Mouse (Mus musculus): ENCODE results near the gene 4930524B15Rik. TPM values are rescaled to one million over a fixed set of nuclear protein-coding genes. Genes with fewer than 3 reads are reported as not detected.

Gene 4930524B15Rik
- polyA plus RNA-seq (2012; rRNA removed): 0.12 TPM in 1 of 2 replicates, not detected in the other

- no peak for DNase-seq
- no peak for TF ChIP-seq POLR2A (IDR thresholded peaks at IDR 0.05; ENCODE audit: control insufficient read depth, extremely low read depth, insufficient read depth, low read length, poor library complexity)
- no peak for TF ChIP-seq CTCF (IDR thresholded peaks at IDR 0.05; ENCODE audit: borderline replicate concordance, control insufficient read depth, extremely low read depth, insufficient read depth, low read length, poor library complexity)
- WGBS: 92% methylated on average over 49 of the region's 49 CpGs
- Histone ChIP-seq H3K27ac (ENCODE audit: control insufficient read depth, insufficient read depth, low read length) (no peak within 1 kb of the TSS), H3K27me3 (ENCODE audit: control insufficient read depth, insufficient read depth, low read length) (no peaks in the 10 kb centered on the region), H3K4me3 (ENCODE audit: control insufficient read depth, insufficient read depth, low read length) (no peak within 1 kb of the TSS), H3K4me1 (replicated peaks; ENCODE audit: control insufficient read depth, insufficient read depth, low read length) (peaks cover 5% of the 10 kb centered on the region; the same call in 1 of the 2 replicates), H3K36me3 (ENCODE audit: control insufficient read depth, insufficient read depth, low read length) (no peaks in the 10 kb centered on the region)
Measured at GRCm38 (mm10) chr11:31965256-31966134, at the start of gene 4930524B15Rik. Gene 4930524B15Rik, plus strand, starts transcription at chr11:31965592.

GRCm38 (mm10) chr11:31917769-31918168, 47.6 kb upstream of the 4930524B15Rik start:
- 98% methylated on average over 1 of the region's 1 CpGs for WGBS
- DNase-seq: no peak
- no peaks in the 10 kb centered on the region for H3K27me3 ChIP-seq (ENCODE audit: control insufficient read depth, insufficient read depth, low read length)
- H3K27ac ChIP-seq (ENCODE audit: control insufficient read depth, insufficient read depth, low read length): no peak overlapping the region
- H3K36me3 ChIP-seq (ENCODE audit: control insufficient read depth, insufficient read depth, low read length): peaks cover 12% of the 10 kb centered on the region
- H3K4me1 ChIP-seq (replicated peaks; ENCODE audit: control insufficient read depth, insufficient read depth, low read length): no peaks in the 10 kb centered on the region
- TF ChIP-seq POLR2A (IDR thresholded peaks at IDR 0.05; ENCODE audit: control insufficient read depth, extremely low read depth, insufficient read depth, low read length, poor library complexity): no peak
- H3K4me3 ChIP-seq (ENCODE audit: control insufficient read depth, insufficient read depth, low read length): no peak overlapping the region

- Histone ChIP-seq H3K4me1 (replicated peaks; ENCODE audit: control insufficient read depth, insufficient read depth, low read length) (no peaks in the 10 kb centered on the region), H3K36me3 (ENCODE audit: control insufficient read depth, insufficient read depth, low read length) (peaks cover 56% of the 10 kb centered on the region), H3K27ac (ENCODE audit: control insufficient read depth, insufficient read depth, low read length) (no peak overlapping the region), H3K27me3 (ENCODE audit: control insufficient read depth, insufficient read depth, low read length) (no peaks in the 10 kb centered on the region), H3K4me3 (ENCODE audit: control insufficient read depth, insufficient read depth, low read length) (no peak overlapping the region)
- TF ChIP-seq CTCF (IDR thresholded peaks at IDR 0.05; ENCODE audit: borderline replicate concordance, control insufficient read depth, extremely low read depth, insufficient read depth, low read length, poor library complexity) (no peak), POLR2A (IDR thresholded peaks at IDR 0.05; ENCODE audit: control insufficient read depth, extremely low read depth, insufficient read depth, low read length, poor library complexity) (no peak)
- DNase-seq: no peak
- 98% methylated on average over 10 of the region's 10 CpGs for WGBS
Measured at GRCm38 (mm10) chr11:31930051-31930450, 35.3 kb upstream of the 4930524B15Rik start.

DNA sequence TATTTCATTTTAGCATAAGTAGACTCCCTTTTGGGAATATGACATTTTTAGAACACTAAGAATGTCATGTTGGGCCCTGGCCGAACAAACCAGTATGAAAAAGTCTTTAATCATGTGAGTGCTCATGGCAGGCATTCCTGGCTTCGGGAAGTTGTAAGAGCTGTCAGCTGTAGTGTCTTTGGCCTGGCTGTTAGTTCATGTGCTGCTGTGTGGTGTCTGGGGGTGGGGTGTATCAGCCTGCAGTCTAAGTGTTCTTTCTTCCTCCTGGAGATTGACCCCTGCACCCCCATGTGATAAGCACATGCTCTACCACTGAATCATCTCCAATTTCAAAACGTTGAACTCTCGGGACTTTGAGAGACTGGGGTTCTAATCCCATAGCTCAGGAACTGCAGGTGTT, 29.7 kb upstream of the 4930524B15Rik start:
- H3K27ac ChIP-seq (ENCODE audit: control insufficient read depth, insufficient read depth, low read length): no peak overlapping the region
- H3K4me1 ChIP-seq (replicated peaks; ENCODE audit: control insufficient read depth, insufficient read depth, low read length): no peaks in the 10 kb centered on the region
- H3K4me3 ChIP-seq (ENCODE audit: control insufficient read depth, insufficient read depth, low read length): no peak overlapping the region
- H3K27me3 ChIP-seq (ENCODE audit: control insufficient read depth, insufficient read depth, low read length): no peaks in the 10 kb centered on the region
- H3K36me3 ChIP-seq (ENCODE audit: control insufficient read depth, insufficient read depth, low read length): peaks cover 20% of the 10 kb centered on the region
- TF ChIP-seq CTCF (IDR thresholded peaks at IDR 0.05; ENCODE audit: borderline replicate concordance, control insufficient read depth, extremely low read depth, insufficient read depth, low read length, poor library complexity) (no peak), POLR2A (IDR thresholded peaks at IDR 0.05; ENCODE audit: control insufficient read depth, extremely low read depth, insufficient read depth, low read length, poor library complexity) (no peak)
- 84% methylated on average over 4 of the region's 4 CpGs for WGBS
- DNase-seq: no peak

GRCm38 (mm10) chr11:31936910-31937525, 28.4 kb upstream of the 4930524B15Rik start:
- Histone ChIP-seq H3K27me3 (ENCODE audit: control insufficient read depth, insufficient read depth, low read length) (no peaks in the 10 kb centered on the region), H3K4me1 (replicated peaks; ENCODE audit: control insufficient read depth, insufficient read depth, low read length) (no peaks in the 10 kb centered on the region), H3K36me3 (ENCODE audit: control insufficient read depth, insufficient read depth, low read length) (peaks cover 8% of the 10 kb centered on the region; the same call in 1 of the 2 replicates), H3K27ac (ENCODE audit: control insufficient read depth, insufficient read depth, low read length) (no peak overlapping the region), H3K4me3 (ENCODE audit: control insufficient read depth, insufficient read depth, low read length) (no peak overlapping the region)
- no peak for DNase-seq
- WGBS: 99% methylated on average over 10 of the region's 10 CpGs
- TF ChIP-seq POLR2A (IDR thresholded peaks at IDR 0.05; ENCODE audit: control insufficient read depth, extremely low read depth, insufficient read depth, low read length, poor library complexity) (no peak), CTCF (IDR thresholded peaks at IDR 0.05; ENCODE audit: borderline replicate concordance, control insufficient read depth, extremely low read depth, insufficient read depth, low read length, poor library complexity) (no peak)

DNA sequence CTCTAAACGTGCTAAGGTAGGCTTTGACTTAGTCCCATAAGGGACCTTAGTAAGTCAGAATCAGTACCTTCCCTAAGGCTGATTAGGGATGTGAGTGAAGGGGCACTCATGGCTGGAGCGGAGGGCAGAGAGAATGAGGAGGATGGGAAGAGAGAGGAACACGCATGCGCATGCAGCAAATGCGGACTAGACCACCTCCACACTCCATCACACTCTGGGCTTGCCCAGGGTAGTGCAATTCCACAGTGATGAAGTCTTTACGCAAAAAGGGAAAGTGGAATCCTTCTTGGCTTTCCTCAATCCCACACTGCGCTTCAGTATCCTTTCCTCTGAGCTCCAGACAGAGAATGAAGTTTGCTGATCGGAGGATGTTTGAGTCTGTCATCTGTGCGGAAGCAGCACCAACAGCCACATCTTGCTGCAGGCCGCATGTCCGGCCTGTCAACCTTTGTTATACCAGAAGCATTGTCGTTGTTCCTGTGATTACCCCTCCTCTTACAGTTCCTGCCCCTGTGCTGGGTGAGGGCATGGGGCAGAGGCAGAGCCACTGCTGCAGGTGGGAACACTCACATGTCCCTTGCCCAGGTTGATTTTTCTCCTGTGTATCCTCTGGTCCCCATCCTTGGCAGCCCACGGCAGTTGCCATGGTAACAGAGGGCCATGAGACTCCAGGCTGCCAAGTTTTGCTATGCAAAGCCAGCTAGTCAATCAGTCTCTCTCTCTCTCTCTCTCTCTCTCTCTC, 24.3 kb upstream of the 4930524B15Rik start:
- H3K36me3 ChIP-seq (ENCODE audit: control insufficient read depth, insufficient read depth, low read length): no peaks in the 10 kb centered on the region
- DNase-seq: no peak
- H3K27me3 ChIP-seq (ENCODE audit: control insufficient read depth, insufficient read depth, low read length): no peaks in the 10 kb centered on the region
- peaks cover 8% of the 10 kb centered on the region for H3K4me1 ChIP-seq (replicated peaks; ENCODE audit: control insufficient read depth, insufficient read depth, low read length)
- H3K4me3 ChIP-seq (ENCODE audit: control insufficient read depth, insufficient read depth, low read length): no peak overlapping the region
- WGBS: 93% methylated on average over 13 of the region's 13 CpGs
- TF ChIP-seq POLR2A (IDR thresholded peaks at IDR 0.05; ENCODE audit: control insufficient read depth, extremely low read depth, insufficient read depth, low read length, poor library complexity) (no peak), CTCF (IDR thresholded peaks at IDR 0.05; ENCODE audit: borderline replicate concordance, control insufficient read depth, extremely low read depth, insufficient read depth, low read length, poor library complexity) (no peak)
- no peak overlapping the region for H3K27ac ChIP-seq (ENCODE audit: control insufficient read depth, insufficient read depth, low read length)
